Mouse (Mus musculus): Measurements from ENCODE around the gene Foxi3. TPM values are rescaled to one million over a fixed set of nuclear protein-coding genes. Genes with fewer than 3 reads are reported as not detected.

Foxi3 gene
- 3.5 and 4.2 TPM in 2 replicates for total RNA-seq (2012; rRNA removed)

- Histone ChIP-seq H3K4me3 (ENCODE audit: insufficient read depth in 1 of 2, low read depth in 1 of 2, low read length in 2 of 2, poor library complexity in 1 of 2, severe bottlenecking in 1 of 2) (peak within 1 kb of the TSS; percentile 74 to 78), H3K4me1 (ENCODE audit: control insufficient read depth in 2 of 2, insufficient read depth in 2 of 2, low read length in 2 of 2, poor library complexity in 1 of 2) (peaks cover 0 to 2% of the 10 kb centered on the region in 2 experiments; a peak in 1 of 4 replicates), H3K9me3 (ENCODE audit: control insufficient read depth, insufficient read depth, low read depth, low read length) (no peaks in the 10 kb centered on the region), H3K9ac (ENCODE audit: insufficient read depth, low read depth, low read length, poor library complexity, severe bottlenecking) (peak within 1 kb of the TSS; percentile 60), H3K27ac (ENCODE audit: insufficient read depth, low read depth, low read length, poor library complexity, severe bottlenecking) (no peak within 1 kb of the TSS), H3K36me3 (ENCODE audit: control insufficient read depth, insufficient read depth, low read length, poor library complexity, severe bottlenecking) (peaks cover 6% of the 10 kb centered on the region; the same call in 1 of the 2 replicates)
- in situ Hi-C loops (cut with MboI; ENCODE audit: low sequenced_read_pairs in 2 of 2, unreplicated experiment in 2 of 2): no loop called here
- DNase-seq (ENCODE audit: low read depth, low spot score): peak; percentile 81
- TF ChIP-seq ZC3H11A (IDR thresholded peaks at IDR 0.05; ENCODE audit: borderline replicate concordance, low read depth, low read length) (no peak), CHD2 (IDR thresholded peaks at IDR 0.05; ENCODE audit: low read depth, low read length) (no peak), HCFC1 (IDR thresholded peaks at IDR 0.05; ENCODE audit: borderline replicate concordance, insufficient read depth, low read length) (no peak), MAFK (IDR thresholded peaks at IDR 0.05; ENCODE audit: insufficient read depth, low read depth, low read length) (no peak), ZNF384 (IDR thresholded peaks at IDR 0.05; ENCODE audit: low read depth, low read length) (no peak)
These were observed at the start of gene Foxi3 for GRCm38 (mm10) chr6:70956285-70956912. TSS of gene Foxi3 (plus strand) at chr6:70956531.

DNA sequence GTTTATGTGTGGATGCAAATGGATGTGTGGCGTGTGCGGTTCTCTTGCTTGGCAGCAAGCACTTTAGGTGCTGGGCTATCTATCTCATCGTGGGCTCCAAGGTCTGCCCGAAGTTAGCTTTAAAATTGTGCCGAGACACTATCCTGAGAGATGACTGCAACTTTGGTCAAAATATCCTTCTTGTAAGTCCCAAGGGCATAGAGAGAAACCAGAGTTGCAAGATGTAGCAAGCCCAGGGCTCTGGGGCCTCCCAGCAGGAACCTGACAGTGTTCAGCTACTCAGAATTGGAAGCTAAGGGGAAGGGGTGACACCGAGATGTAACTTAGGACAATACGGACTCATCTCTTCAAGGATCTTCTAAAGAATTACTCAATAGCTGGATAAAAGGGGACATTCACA, 46.8 kb upstream of the Foxi3 start:
- Histone ChIP-seq H3K9ac (ENCODE audit: insufficient read depth, low read depth, low read length, poor library complexity, severe bottlenecking) (no peak overlapping the region), H3K4me3 (ENCODE audit: insufficient read depth in 1 of 2, low read depth in 1 of 2, low read length in 2 of 2, poor library complexity in 1 of 2, severe bottlenecking in 1 of 2) (no peak overlapping the region), H3K36me3 (ENCODE audit: control insufficient read depth, insufficient read depth, low read length, poor library complexity, severe bottlenecking) (no peaks in the 10 kb centered on the region), H3K4me1 (ENCODE audit: control insufficient read depth in 2 of 2, insufficient read depth in 2 of 2, low read length in 2 of 2, poor library complexity in 1 of 2) (peaks cover 0 to 2% of the 10 kb centered on the region in 2 experiments; a peak in 2 of 4 replicates), H3K27ac (ENCODE audit: insufficient read depth, low read depth, low read length, poor library complexity, severe bottlenecking) (no peak overlapping the region), H3K9me3 (ENCODE audit: control insufficient read depth, insufficient read depth, low read depth, low read length) (no peaks in the 10 kb centered on the region)
- no peak for DNase-seq (ENCODE audit: low read depth, low spot score)
- TF ChIP-seq ZC3H11A (IDR thresholded peaks at IDR 0.05; ENCODE audit: borderline replicate concordance, low read depth, low read length): no peak
- TF ChIP-seq ZNF384 (IDR thresholded peaks at IDR 0.05; ENCODE audit: low read depth, low read length): no peak
- no peak for TF ChIP-seq CHD2 (IDR thresholded peaks at IDR 0.05; ENCODE audit: low read depth, low read length)
- TF ChIP-seq MAFK (IDR thresholded peaks at IDR 0.05; ENCODE audit: insufficient read depth, low read depth, low read length): no peak
- no peak for TF ChIP-seq HCFC1 (IDR thresholded peaks at IDR 0.05; ENCODE audit: borderline replicate concordance, insufficient read depth, low read length)
- in situ Hi-C loops (cut with MboI; ENCODE audit: low sequenced_read_pairs in 2 of 2, unreplicated experiment in 2 of 2): no loop called here

DNA sequence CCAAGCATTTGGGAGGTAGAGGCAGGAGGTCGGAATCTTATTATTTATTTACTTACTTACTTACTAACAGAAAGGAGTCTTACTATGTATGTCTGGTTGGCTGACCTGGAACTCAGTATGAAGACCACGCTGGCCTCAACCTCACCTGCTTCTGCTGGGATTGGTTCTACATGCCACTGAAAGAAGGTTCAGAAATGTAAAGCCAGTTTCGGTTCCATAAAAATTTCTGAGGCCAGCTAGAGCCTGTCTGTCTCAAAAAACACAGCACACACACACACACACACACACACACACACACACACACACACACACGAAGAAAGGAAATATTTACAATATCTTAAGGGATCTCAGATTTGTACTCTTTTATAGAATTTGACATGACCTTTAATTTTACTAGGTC, 46.0 kb upstream of the Foxi3 start:
- H3K9me3 ChIP-seq (ENCODE audit: control insufficient read depth, insufficient read depth, low read depth, low read length): no peaks in the 10 kb centered on the region
- TF ChIP-seq CHD2 (IDR thresholded peaks at IDR 0.05; ENCODE audit: low read depth, low read length) (no peak), MAFK (IDR thresholded peaks at IDR 0.05; ENCODE audit: insufficient read depth, low read depth, low read length) (no peak), ZC3H11A (IDR thresholded peaks at IDR 0.05; ENCODE audit: borderline replicate concordance, low read depth, low read length) (no peak), ZNF384 (IDR thresholded peaks at IDR 0.05; ENCODE audit: low read depth, low read length) (no peak), HCFC1 (IDR thresholded peaks at IDR 0.05; ENCODE audit: borderline replicate concordance, insufficient read depth, low read length) (no peak)
- no peak overlapping the region for H3K27ac ChIP-seq (ENCODE audit: insufficient read depth, low read depth, low read length, poor library complexity, severe bottlenecking)
- in situ Hi-C loops (cut with MboI; ENCODE audit: low sequenced_read_pairs in 2 of 2, unreplicated experiment in 2 of 2): no loop called here
- H3K9ac ChIP-seq (ENCODE audit: insufficient read depth, low read depth, low read length, poor library complexity, severe bottlenecking): no peak overlapping the region
- no peak for DNase-seq (ENCODE audit: low read depth, low spot score)
- H3K4me3 ChIP-seq (ENCODE audit: insufficient read depth in 1 of 2, low read depth in 1 of 2, low read length in 2 of 2, poor library complexity in 1 of 2, severe bottlenecking in 1 of 2): no peak overlapping the region
- no peaks in the 10 kb centered on the region for H3K36me3 ChIP-seq (ENCODE audit: control insufficient read depth, insufficient read depth, low read length, poor library complexity, severe bottlenecking)
- H3K4me1 ChIP-seq (ENCODE audit: control insufficient read depth in 2 of 2, insufficient read depth in 2 of 2, low read length in 2 of 2, poor library complexity in 1 of 2): peaks cover 0 to 2% of the 10 kb centered on the region in 2 experiments; a peak in 2 of 4 replicates

- no peak for DNase-seq (ENCODE audit: low read depth, low spot score)
- Histone ChIP-seq H3K36me3 (ENCODE audit: control insufficient read depth, insufficient read depth, low read length, poor library complexity, severe bottlenecking) (no peaks in the 10 kb centered on the region), H3K4me3 (ENCODE audit: insufficient read depth in 1 of 2, low read depth in 1 of 2, low read length in 2 of 2, poor library complexity in 1 of 2, severe bottlenecking in 1 of 2) (0 out of 4 replicates have a peak overlapping the region, but pooled peaks of 1 of the 2 experiments have one; percentile 14), H3K4me1 (ENCODE audit: control insufficient read depth in 2 of 2, insufficient read depth in 2 of 2, low read length in 2 of 2, poor library complexity in 1 of 2) (peaks cover 0 to 2% of the 10 kb centered on the region in 2 experiments; a peak in 2 of 4 replicates), H3K9me3 (ENCODE audit: control insufficient read depth, insufficient read depth, low read depth, low read length) (no peaks in the 10 kb centered on the region), H3K9ac (ENCODE audit: insufficient read depth, low read depth, low read length, poor library complexity, severe bottlenecking) (no peak overlapping the region), H3K27ac (ENCODE audit: insufficient read depth, low read depth, low read length, poor library complexity, severe bottlenecking) (no peak overlapping the region)
- in situ Hi-C loops (cut with MboI; ENCODE audit: low sequenced_read_pairs in 2 of 2, unreplicated experiment in 2 of 2): no loop called here
- no peak for TF ChIP-seq ZC3H11A (IDR thresholded peaks at IDR 0.05; ENCODE audit: borderline replicate concordance, low read depth, low read length)
- peak; percentile 62; the same call in 1 of the 2 replicates for TF ChIP-seq ZNF384 (IDR thresholded peaks at IDR 0.05; ENCODE audit: low read depth, low read length)
These were observed 44.5 kb upstream of the Foxi3 start for GRCm38 (mm10) chr6:70911668-70912395.

Data from ES-E14 (cell line).